Mouse (Mus musculus) forebrain, embryonic 16.5 days (tissue): ENCODE measurements around the gene Rnf6. TPM values are rescaled to one million over a fixed set of nuclear protein-coding genes. Genes with fewer than 3 reads are reported as not detected.

Experiments used
- ATAC-seq: fragments of 200-750 bp; cut with Nextera tagmentation; 2 replicates; pipeline ENCODE4 v1.8.0; 2017; ENCODE audit warnings: mild to moderate bottlenecking, moderate library complexity
- H3K27ac ChIP-seq: fragments of 300-500 bp; sonication (generic); 2 replicates; pipeline ENCODE4 v1.5.1; 2014; ENCODE audit warnings: low read length, control low read depth
- H3K27me3 ChIP-seq: fragments of 300-500 bp; sonication (generic); replicated peaks from 2 replicates; pipeline ENCODE4 v1.6.1; 2014; ENCODE audit warnings: low read length; ENCODE audit not compliant: control insufficient read depth, insufficient read depth
- H3K36me3 ChIP-seq: fragments of 300-500 bp; sonication (generic); 2 replicates; pipeline ENCODE4 v1.6.1; 2014; ENCODE audit not compliant: control insufficient read depth, insufficient read depth
- H3K4me1 ChIP-seq: fragments of 300-500 bp; sonication (generic); replicated peaks from 2 replicates; pipeline ENCODE4 v1.6.1; 2014; ENCODE audit warnings: low read length; ENCODE audit not compliant: control insufficient read depth, insufficient read depth
- H3K4me2 ChIP-seq: fragments of 300-500 bp; sonication (generic); 2 replicates; pipeline ENCODE4 v1.6.1; 2014; ENCODE audit warnings: mild to moderate bottlenecking, low read length, control low read depth
- H3K4me3 ChIP-seq: fragments of 300-500 bp; sonication (generic); replicated peaks from 2 replicates; pipeline ENCODE4 v1.5.1; 2014; ENCODE audit warnings: mild to moderate bottlenecking, low read length, control low read depth
- H3K9ac ChIP-seq: fragments of 300-500 bp; sonication (generic); replicated peaks from 2 replicates; pipeline ENCODE4 v1.6.1; 2014; ENCODE audit warnings: low read depth, low read length, control low read depth
- H3K9me3 ChIP-seq: fragments of 300-500 bp; sonication (generic); 2 replicates; pipeline ENCODE4 v1.6.1; 2016; ENCODE audit warnings: low read length; ENCODE audit not compliant: control insufficient read depth
- WGBS: fragments of 180-500 bp; shearing (Covaris S2); extraction: QIAGEN DNeasy Blood & Tissue Kit; methylation state at CpG from one replicate; pipeline ENCODE4 v1.1.7; 2014; 5-methylcytosine and 5-hydroxymethylcytosine counted together
- polyA plus RNA-seq: library from polyadenylated mRNA; unstranded; fragments of >200 nt; fragmentation: Nextera tagmentation; extraction: Ambion mirVana; gene quantifications from 2 replicates; pipeline ENCODE4 v1.2.1, GENCODE M21; 2015

Rnf6 gene
- polyA plus RNA-seq, 1 experiment from 2014 or later: 33.2 TPM

DNA sequence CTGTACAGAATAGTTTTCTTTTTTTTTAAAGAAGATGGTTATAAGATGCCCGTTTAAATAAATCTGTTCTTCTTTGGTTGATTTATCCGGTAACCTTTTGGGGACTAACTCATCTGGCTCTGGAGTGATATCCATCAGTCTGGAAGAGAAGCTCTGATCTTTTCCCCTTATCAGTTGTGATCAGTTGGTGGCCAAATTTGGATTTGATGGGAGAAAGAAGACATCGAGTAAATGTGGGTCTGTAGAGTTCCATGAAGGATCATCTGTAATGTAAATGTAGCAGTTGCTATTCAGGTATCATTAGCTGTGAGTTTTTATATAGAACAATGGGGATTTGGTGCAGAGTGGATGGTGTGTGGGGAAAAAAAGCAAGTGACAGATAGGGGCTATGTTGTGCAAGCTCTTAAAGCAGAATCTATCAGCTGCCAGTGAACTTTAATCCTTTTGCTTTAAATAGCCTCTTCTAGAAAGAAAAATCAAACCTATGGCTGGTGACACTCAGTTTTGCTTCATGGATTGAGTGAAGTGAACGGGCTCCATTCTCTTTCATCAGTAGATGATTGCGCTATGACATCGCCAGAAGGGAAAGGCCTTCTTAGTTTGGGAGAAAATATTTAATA lies 10.8 kb upstream of the Rnf6 start:
- Histone ChIP-seq H3K36me3 (no peaks in the 10 kb centered on the region), H3K4me2 (peak overlapping the region; percentile 72), H3K9me3 (no peaks in the 10 kb centered on the region), H3K4me1 (peaks cover 17% of the 10 kb centered on the region), H3K9ac (peak overlapping the region; percentile 86), H3K27me3 (no peaks in the 10 kb centered on the region), H3K4me3 (peak overlapping the region; percentile 81), H3K27ac (no peak overlapping the region)
- 28% methylated on average over 6 of the region's 6 CpGs for WGBS
- no peak for ATAC-seq

DNA sequence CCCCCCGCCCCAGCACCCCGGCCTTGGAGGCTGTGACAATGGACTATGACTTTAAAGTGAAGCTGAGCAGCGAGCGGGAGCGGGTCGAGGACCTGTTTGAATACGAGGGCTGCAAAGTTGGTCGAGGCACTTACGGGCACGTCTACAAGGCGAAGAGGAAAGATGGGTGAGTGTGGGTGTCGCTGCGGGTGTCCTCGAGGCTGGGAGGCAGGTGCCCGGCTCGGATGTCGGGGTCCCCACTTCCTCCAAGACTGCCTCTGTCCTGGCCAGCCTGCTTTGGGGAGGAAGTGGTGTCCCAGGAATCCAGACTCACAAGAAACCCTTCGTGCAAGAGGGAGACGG lies 10.3 kb upstream of the Rnf6 start:
- Histone ChIP-seq H3K4me3 (peak overlapping the region; percentile 81), H3K4me1 (peaks cover 17% of the 10 kb centered on the region), H3K27ac (peak overlapping the region; percentile 99), H3K27me3 (no peaks in the 10 kb centered on the region), H3K9ac (peak overlapping the region; percentile 86), H3K4me2 (peak overlapping the region; percentile 72), H3K36me3 (no peaks in the 10 kb centered on the region), H3K9me3 (no peaks in the 10 kb centered on the region)
- under 1% methylated on average over 19 of the region's 19 CpGs for WGBS
- ATAC-seq: no peak; the same call in 1 of the 2 replicates

DNA sequence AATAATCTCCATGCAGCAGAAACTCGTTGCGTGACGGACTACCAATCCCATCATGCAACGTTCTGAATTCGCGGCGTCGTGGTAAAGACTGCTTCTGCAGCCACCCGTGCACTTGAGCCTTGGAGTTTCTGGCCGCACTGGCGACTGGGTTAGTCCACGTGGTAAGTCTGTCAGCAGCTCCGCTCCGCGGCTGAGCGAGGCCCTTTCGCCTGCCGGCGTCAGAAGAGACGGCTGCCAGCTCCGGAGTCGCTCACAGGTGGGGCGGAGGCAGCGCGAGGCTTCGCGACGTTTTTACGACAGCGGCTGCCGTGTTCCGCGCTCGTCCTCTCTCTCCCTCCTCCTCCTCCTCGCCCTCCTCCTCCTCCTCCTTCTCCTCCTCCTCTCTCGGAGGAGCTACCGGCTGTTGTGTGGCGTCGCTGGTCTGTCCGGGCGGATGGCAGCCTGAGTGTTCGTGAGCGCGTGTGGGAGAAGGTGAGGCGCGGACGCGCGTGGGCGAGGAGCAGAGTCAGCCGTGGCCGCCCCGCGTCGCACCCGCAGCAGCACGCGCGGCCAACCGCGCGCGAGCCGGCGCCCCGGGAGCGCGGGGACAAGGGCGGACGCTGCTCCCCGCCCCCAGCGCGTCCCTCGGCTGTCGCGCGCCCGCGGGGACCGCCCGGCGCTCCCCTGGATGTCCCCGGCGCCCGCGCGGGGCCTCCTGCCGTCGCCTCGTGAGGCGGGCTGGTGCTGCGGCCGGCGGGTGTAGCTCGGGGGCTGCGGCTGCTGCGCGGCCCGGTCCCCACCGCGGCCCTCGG lies 9.7 kb upstream of the Rnf6 start, which contains the start of gene Cdk8:
Gene Cdk8, plus strand, starts transcription at position 367 of the 791 bp plus-strand sequence.
- H3K4me3 ChIP-seq: peak within 1 kb of the TSS; percentile 81
- peak; percentile 91 for ATAC-seq
- peak within 1 kb of the TSS; percentile 86 for H3K9ac ChIP-seq
- H3K4me2 ChIP-seq: peak within 1 kb of the TSS; percentile 72
- peaks cover 17% of the 10 kb centered on the region for H3K4me1 ChIP-seq
- WGBS: 0% methylated on average over 63 of the region's 102 CpGs
- no peaks in the 10 kb centered on the region for H3K36me3 ChIP-seq
- H3K27ac ChIP-seq: peak within 1 kb of the TSS; percentile 99
- H3K27me3 ChIP-seq: no peaks in the 10 kb centered on the region
- H3K9me3 ChIP-seq: no peaks in the 10 kb centered on the region

DNA sequence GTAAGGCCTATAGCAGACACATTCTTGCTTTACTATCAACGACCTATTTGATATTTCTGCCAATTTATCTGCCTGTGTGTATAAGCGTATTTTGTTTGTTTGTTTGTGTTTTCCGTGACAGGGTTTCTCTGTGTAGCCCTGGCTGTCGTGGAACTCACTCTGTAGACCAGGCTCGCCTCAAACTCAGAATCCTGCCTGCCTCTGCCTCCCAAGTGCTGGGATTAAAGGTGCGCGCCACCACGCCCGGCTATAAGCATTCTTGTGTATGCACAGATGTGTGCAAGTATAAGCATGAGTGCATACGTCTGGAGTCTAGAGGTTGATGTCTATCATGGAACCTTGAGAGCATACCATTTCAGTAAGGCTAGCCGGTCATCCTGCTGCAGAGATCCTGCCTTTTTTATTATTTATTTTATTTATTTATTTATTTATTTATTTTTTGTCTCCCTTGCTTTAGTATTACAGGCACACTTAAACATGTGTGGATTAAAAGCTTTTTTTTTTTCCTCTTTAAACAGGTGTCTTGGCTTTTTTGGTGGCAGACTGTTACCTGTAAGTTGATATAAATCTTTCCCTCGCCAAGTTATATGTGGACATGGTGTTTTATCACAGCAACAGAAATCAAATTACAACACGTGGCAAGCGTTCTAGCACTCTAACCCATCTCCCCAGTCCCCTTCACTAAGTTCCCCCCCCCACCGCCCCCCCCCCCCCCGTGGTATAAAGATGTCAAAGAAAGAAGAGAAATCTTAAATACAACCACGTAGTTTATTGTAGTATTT lies 8.7 kb upstream of the Rnf6 start:
- no peak for ATAC-seq
- Histone ChIP-seq H3K4me2 (peak overlapping the region; percentile 58), H3K27ac (peak overlapping the region; percentile 99; the same call in 1 of the 2 replicates), H3K9ac (peak overlapping the region; percentile 86), H3K9me3 (no peaks in the 10 kb centered on the region), H3K4me3 (peak overlapping the region; percentile 81), H3K27me3 (no peaks in the 10 kb centered on the region), H3K4me1 (peaks cover 17% of the 10 kb centered on the region), H3K36me3 (no peaks in the 10 kb centered on the region)
- WGBS: 54% methylated on average over 17 of the region's 17 CpGs

DNA sequence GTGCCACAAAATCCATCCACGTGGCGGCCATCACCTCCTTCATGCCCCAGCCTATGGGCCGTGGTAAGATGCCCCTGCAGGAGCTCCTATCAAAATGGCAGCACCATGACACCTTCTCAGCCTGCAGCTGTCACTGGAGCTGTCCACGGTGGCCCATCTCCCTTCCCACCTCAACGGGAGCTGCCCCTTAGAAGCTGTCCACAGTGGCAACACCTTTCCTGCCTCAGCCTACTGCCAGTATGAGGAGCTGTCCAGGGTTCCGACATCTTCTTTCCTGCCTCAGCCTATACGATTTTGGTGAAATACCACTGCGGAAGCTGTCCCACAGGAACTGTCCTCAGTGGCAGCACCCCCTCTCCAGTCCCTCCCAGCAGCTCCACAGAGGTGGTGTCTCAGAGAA lies 6.1 kb upstream of the Rnf6 start:
- no peaks in the 10 kb centered on the region for H3K36me3 ChIP-seq
- H3K9ac ChIP-seq: no peak overlapping the region
- H3K4me2 ChIP-seq: no peak overlapping the region
- H3K27ac ChIP-seq: no peak overlapping the region
- WGBS: 88% methylated on average over 8 of the region's 8 CpGs
- H3K27me3 ChIP-seq: no peaks in the 10 kb centered on the region
- peaks cover 4% of the 10 kb centered on the region; the same call in 1 of the 2 replicates for H3K4me1 ChIP-seq
- ATAC-seq: no peak
- no peak overlapping the region for H3K4me3 ChIP-seq
- H3K9me3 ChIP-seq: no peaks in the 10 kb centered on the region

DNA sequence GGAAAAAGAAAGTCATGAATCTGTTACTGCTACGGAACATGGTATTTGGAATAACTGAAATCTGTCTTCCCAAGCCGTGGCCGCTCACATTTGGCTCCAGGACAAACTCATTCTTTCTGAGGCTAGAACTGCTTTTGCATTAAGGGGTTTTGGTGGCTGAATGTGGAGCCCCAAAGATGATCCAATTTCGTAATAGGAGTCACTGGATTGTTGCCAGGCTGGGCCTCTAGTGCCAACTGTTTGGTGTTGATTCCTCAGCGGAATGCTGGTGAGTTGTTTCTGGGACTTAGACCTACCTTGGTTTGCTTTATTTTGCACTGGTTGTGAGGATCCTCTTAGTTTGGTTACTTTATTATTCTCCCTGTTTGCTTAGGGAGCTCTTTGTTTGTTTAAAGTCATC lies 2.4 kb upstream of the Rnf6 start:
- H3K27me3 ChIP-seq: no peaks in the 10 kb centered on the region
- no peak for ATAC-seq
- no peak overlapping the region for H3K4me2 ChIP-seq
- H3K4me3 ChIP-seq: no peak overlapping the region
- peaks cover 16% of the 10 kb centered on the region for H3K4me1 ChIP-seq
- H3K27ac ChIP-seq: no peak overlapping the region
- no peak overlapping the region for H3K9ac ChIP-seq
- no peaks in the 10 kb centered on the region; the same call in 1 of the 2 replicates for H3K36me3 ChIP-seq
- H3K9me3 ChIP-seq: no peaks in the 10 kb centered on the region
- 71% methylated on average over 5 of the region's 5 CpGs for WGBS

DNA sequence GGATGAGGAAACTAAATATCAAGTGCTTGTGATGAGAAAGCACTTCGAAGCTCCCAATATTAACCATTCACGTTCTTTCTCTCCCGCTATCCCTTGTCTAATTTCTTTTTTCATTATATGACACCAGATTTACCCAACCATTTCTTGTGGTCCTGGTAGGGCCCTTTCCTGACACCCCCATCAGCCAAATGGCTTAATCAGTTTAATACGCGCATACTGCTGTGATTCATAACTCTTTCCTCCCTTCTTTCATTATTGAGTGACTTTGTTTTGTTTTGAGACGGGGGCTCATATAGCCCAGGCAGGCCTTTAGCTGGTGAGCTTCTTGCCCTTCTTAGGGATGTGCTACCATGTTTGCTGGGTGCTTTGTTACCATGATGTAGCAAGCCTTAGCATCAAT lies 367 bp upstream of the Rnf6 start:
- peak overlapping the region; percentile 95 for H3K9ac ChIP-seq
- H3K27ac ChIP-seq: peak overlapping the region; percentile 96
- H3K9me3 ChIP-seq: no peaks in the 10 kb centered on the region
- no peak for ATAC-seq
- H3K36me3 ChIP-seq: peaks cover 6% of the 10 kb centered on the region; the same call in 1 of the 2 replicates
- peaks cover 16% of the 10 kb centered on the region for H3K4me1 ChIP-seq
- 30% methylated on average over 6 of the region's 6 CpGs for WGBS
- no peaks in the 10 kb centered on the region for H3K27me3 ChIP-seq
- H3K4me3 ChIP-seq: peak overlapping the region; percentile 88
- peak overlapping the region; percentile 73 for H3K4me2 ChIP-seq

DNA sequence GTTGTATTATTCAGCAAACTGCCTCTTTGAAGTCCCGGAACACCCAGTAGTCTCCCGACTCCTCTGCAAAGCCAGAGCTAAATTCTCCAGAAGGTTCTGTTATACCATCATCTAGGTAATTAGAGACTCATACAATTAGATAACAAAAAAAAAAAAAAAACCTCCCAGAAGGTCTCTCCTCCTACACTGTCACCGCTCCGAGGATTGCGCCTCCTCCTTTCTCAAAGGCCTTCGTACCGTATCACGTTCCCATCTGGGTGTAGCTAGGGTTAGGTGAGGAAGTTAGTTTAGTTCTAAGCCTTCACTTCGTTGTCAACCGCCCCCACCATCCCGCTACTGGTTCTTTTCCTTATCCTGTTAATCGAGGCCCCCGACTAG lies 865 bp downstream of the Rnf6 start:
- Histone ChIP-seq H3K4me3 (peak overlapping the region; percentile 88), H3K27me3 (no peaks in the 10 kb centered on the region), H3K4me1 (peaks cover 16% of the 10 kb centered on the region), H3K27ac (peak overlapping the region; percentile 50), H3K36me3 (peaks cover 12% of the 10 kb centered on the region), H3K9ac (peak overlapping the region; percentile 95), H3K4me2 (peak overlapping the region; percentile 73), H3K9me3 (no peaks in the 10 kb centered on the region)
- ATAC-seq: peak; percentile 56
- 7% methylated on average over 13 of the region's 13 CpGs for WGBS

DNA sequence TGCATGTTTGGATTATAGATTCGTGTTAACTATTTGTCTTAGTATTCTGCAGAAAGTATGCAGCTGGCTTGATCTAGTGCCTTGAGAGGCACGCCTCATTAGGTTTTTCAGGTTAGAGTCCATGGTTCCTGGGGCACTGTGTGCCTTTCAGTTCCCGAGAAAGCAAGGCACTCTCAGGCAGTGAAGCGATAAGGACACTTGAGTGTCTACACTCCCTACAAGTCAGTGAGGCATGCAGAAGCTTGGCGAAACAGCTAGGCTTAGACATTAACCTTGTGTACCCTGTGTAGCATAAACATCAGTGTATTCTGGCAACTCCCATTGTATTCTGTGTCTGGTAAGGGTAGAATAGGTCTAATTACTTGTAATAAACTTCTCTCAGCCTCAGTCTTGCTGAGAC lies 15.8 kb downstream of the Rnf6 start:
- Histone ChIP-seq H3K4me1 (no peaks in the 10 kb centered on the region), H3K36me3 (peaks cover 58% of the 10 kb centered on the region), H3K27me3 (no peaks in the 10 kb centered on the region), H3K9me3 (peaks cover 2% of the 10 kb centered on the region; the same call in 1 of the 2 replicates), H3K9ac (no peak overlapping the region), H3K4me2 (no peak overlapping the region), H3K4me3 (no peak overlapping the region), H3K27ac (no peak overlapping the region)
- no peak for ATAC-seq
- WGBS: 95% methylated on average over 5 of the region's 5 CpGs
